Mouse (Mus musculus) thymus, postnatal 10 days (tissue): Measurements from ENCODE around the gene Txnrd2.

Experiments
- DNase-seq, 2 experiments: peaks; one replicate each; pipeline ENCODE4 v3.0.0; 2021; ENCODE audit warnings: low spot score in 2 of 2

Txnrd2 gene

DNA sequence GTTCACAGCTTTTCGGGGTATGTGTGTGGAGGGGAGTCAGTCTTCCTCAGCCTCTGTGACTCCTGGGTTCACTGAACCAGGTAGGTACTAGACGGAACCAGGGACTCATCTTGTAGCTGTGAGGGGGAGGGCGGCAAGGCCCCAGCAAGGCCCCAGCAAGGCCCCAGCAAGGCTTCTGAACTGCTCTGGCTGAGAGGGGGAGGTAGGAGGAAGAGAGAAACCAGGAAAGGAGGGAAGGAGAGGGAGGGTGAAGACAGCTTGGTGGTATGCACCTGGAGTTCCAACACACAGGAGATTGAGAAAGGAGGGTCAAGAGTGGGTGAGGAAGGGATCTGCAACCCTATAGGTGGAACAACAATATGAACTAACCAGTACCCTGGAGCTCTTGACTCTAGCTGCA, 9.3 kb upstream of the Txnrd2 start:
- no peak for DNase-seq

DNA sequence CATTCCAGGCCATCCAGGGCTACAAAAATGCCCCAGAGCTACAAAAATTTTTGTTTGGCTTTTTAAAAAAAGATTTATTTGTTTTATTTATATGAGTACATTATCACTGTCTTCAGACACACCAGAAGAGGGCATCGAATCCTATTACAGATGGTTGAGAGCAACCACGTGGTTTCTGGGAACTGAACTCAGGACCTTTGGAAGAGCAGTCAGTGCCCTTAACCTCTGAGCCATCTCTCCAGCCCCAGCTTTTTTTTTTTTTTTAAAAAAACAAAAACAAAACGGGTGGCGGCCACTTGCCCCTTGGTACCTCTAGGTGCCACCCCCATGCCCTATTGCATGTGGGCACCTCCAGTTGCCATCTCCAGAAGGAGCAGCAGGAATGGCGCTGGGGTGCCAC, 8.7 kb upstream of the Txnrd2 start:
- DNase-seq: no peak

DNA sequence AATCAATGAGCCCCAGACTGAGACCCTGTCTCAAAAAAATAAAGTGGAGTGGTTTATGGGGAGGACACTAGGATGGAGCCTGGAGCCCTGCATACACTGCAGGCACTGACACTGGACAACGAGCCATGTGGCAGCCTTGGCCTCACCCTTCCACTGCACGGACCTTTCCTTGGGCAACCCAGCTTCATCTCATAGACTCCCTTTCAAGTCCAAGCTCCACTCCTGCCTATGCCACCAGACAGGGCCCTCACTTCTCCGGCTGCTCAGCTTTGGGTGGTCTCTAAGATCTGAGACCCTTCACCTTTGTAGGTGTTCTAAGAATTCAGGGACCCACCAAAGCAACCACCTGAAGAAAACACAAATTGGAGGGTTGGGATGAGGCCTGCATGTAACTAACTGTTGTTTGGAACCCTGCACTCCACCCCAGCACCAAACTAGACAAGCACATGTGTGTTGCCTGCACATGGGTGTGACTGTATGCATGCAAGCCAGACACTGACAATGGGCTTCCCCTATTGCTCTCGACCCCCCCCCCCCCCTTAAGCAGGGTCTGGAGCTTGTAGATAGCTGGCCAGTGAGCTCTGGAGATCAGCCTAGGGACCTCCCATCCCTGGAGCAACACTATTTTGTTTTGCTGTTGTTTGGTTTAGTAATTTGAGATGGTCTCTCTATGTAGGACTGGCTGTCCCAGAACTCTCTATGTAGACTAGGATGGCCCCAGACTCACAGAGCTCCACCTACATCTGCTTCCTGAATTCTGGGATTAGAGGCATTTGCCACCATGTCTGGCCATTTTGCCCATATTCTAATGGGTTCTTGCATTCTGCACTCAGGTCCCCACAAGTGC, 7.2 kb upstream of the Txnrd2 start:
- no peak for DNase-seq

DNA sequence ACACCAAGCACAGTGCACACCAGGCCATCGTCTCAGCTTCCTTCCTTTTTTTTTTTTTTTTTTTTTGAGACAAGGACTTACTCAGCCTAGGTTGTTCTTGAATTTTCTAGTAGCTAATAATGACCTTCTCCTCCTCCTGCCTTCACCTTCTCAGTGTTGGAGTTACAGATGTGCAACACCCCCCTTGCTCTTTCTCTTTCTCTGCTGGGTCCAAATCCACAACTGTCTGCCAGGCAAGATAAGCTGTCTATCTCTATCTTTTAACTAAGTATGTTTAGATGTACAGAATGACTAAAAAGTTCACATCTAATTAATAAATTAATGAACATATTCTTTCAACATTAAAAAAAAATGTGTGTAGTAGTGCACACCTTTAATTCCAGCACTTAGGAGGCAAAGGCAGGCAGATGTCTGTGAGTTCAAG, 6.6 kb upstream of the Txnrd2 start:
- DNase-seq: no peak

DNA sequence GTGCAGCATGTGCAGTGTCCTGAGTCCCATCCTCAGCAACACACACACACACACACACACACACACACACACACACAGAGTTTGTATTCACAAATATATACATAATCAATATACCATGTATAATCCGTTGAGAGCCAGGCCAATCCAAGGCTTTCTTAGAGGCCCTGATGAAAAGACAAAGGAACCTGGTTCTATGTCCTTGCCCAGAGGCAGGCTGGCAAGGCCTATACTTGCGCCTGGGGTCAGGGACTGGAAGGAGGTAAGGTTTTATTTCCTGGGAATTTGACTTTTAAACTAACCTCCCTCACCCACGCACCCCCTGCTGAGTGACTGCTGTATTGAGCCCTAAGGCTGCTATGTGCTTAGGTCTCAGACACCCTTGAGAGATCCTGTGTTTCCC, 5.6 kb upstream of the Txnrd2 start:
- DNase-seq: no peak

DNA sequence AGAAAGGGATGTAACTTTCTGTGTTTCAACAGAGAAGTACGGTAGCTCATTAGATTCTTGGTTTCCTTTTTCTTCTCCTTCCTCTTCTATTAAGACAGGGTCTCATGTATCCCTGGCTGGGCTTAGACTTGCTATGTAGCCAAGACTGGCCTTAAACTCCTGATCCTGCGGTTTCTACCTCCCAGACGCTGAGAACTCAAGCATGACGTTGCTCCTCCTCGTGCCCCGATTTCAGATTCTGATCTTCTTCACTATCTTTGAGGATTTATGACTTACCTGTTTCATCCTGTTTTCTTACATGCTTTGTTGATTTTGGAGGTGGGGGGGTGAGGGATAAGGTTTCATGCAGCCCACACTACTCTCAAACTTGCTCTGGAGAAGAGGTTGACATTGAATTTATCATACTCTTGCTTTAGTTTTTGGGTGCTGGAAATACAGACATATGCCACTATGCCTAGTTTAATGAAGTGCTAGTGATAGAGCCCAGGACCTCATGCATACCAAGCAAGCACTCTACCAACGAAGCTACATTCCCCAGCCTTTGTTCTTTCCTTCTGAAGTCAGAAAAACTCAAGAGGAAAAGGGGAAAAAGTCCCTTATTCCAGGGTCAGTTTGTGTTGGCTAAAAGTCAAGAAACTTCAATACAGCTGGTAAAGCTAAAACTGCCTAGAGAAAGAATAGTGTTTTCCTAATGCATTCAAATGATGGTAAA, 2.8 kb upstream of the Txnrd2 start:
- DNase-seq: no peak

DNA sequence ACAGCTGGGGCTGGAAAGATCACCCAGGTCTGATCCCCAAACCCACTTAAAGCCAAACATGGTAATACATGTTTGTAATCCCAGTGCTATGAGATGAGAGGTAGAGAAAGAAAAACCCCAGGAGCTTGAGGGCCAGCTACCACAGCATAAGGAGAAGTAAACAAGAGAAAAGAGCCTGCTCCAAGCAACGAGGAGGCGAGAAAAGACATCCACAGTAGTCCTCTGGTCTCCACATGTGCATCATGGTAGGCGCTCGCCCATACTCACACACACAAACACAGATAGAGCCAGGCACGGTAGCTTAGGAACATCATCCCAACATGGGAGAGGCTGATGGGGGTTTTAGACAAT, 2.3 kb upstream of the Txnrd2 start:
- no peak for DNase-seq

DNA sequence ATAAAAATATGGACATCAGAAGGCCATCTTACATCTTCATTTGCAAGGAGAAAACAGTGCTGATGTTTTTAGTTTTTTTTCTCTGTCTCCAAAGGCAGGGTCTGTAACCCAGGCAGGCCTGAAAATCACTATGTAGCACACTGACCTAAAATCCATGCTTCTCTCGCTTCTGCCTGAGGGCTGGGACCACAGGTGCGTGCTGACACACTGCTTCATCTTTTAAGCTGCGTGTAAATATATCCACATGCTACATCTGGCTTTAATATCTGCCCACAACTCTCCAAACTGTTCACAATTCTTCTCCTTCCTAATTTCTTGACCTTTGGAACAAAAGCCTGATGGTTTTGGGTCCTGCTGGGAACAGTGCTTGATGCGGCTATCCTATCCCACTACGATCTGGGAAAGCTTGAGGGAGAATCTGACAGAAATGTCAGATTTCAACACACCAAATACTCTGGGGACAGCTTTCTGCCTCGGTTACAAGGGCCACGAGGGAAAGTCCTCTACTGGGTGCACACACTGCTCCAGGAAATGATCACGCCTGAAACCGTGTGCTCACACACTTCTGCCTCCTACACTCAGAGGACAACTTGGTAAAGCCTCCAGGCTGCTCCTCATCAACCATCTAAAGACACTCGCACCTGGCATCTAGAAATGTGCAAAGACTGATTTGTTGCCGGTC, 1.7 kb upstream of the Txnrd2 start:
- DNase-seq: no peak

DNA sequence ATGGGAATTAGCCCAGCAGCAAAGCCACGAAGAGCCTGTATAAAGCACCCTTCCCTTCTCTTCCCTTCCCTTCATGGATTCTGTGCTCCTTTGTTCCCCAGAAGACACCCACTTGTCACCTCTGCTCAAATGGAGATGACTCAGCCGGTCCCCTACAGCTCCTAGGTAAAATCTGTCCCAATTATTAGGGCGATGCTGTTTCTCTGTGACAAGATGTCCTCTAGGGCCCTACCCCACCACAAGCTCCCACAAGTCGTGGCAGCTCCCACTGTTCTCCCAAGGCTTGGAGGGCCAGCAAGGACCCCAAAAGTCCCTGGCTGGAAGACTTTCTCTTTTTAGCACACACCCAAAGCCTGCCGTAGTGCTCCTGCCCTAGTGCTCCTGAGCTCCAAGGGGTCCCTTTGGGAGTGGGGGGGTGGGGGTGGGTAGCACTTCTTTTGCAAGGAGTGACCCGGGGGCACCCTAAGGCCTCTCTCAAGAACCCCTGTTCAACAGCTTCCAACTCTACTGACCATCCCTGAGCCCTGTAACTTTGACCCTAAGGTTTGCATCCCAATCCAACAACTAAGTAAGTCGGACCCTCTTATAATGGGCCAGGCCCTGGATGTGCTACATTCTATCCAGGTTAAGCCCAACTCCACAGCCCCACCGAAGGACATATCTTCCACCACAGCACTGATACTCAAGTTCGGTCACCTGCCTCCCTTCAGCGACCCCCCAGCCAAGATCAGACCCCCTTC, 539 bp upstream of the Txnrd2 start:
- DNase-seq: no peak

DNA sequence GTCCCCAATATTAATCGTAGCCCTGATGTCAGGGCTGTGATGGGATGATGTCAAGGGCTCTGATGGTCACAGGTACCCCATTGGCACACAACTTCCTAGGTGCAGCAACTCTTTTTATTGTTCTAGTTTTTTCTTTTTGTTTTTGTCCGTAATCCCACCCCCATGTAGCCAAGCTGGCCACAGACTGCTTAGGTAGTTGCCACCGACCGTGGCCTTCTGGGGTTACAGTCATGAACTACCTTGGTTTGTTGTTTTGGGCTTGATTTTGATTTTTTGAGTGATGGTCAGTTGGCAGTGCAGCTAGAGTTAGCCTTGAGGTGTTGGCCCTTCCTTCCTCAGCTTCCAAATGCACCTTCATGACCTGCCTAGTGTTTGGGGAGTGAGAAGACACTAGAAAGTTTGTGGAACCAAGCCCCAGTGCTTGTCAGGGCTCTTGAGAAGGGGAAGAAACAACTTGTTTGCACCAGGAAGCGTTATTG, 657 bp downstream of the Txnrd2 start, which contains the start of gene Comt:
Comt (minus strand) TSS at position 51 of the 479 bp plus-strand sequence.
- DNase-seq: no peak

DNA sequence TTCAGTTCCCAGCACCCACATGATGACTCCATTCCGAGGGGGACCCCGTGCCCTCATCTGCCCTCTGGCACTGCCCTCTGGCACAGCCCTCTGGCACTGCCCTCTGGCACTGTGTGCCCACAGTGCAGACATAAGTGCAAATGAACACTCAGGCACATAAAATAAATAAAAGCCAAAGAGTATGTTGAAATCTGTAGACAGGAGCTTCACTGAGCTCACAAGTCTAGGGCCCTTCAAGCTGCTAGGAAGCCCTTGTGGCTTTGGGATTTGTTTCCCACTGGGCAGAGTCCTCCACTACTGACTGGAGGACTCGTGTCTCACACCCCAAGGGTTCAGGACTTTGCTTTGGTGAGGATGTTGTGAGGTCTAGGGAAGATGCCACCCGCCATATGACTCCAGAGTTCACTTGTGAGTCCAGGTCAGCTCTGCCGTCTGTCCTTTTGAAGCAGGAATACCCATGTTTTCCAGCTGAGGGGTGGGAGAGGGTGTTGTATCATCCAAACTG, 1.9 kb downstream of the Txnrd2 start:
- DNase-seq: no peak

DNA sequence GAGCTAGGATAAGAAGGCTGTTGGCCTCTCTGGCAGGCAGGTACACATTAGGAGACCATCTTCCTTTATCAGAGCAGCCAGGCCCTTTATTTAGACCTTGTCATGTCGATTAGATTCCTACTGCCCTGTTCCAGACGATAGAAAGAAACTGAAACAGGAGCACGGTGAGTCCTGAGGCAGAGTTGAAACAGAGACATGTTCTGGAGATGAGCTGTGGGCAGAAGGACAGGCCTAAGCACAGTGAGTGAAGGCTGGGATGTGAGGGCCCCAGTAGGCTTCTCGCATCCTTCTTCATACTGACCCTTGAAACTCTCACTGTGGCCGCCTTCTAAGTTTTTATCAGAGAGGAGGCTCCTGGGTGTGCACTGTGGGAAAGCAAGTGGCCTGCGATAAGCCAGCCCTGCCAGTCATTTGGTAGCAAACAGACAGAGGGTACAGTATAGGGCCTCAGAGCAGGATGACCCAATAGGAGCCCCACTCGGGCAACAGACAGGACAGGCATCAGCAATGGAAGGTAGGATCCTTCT, 2.4 kb downstream of the Txnrd2 start:
- DNase-seq: no peak

DNA sequence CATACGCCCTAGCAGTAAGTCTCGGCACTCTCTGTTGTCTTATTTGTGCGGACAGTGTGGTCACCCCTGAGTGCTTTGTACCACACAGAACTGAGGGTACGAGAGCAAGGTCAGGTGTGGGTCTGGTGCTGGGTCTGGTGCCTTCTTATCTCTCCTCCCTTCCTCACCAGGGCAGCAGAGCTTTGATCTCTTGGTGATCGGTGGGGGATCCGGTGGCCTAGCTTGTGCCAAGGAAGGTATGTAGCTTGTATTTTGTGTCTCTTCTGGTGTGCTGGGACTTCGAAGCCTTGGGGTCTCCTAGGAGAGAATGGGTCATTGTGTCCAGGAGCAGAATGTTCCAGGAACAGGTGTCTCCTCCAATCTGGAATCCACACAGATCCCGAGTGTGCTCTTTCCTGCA, 3.5 kb downstream of the Txnrd2 start:
- DNase-seq: no peak

DNA sequence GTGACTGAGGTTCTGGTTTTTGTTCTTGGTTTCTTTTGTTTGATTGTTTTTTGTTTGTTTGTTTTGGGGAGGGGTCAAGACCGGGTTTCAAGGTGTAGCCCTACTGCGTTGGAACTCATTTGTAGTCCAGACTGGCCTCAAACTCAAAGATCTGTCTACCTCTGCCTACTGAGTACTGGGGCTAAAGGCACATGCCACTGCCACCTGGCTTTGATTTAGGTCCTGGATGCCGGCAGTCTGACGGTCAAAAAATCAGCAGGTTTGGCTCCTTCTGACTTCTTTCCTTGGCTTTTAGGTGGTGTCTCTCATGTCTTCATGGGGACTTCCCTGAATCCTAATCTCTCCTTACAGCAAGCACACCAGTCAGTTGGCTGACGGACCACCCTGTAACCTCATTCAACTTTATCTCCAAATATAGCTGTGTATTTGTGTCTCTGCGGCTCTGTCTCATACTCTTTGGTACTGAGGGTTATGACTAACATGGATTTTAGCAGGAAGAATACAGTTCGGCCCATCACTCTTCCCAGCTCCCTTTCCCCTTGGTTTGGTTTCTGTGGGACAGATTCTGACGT, 4.5 kb downstream of the Txnrd2 start:
- DNase-seq: no peak

DNA sequence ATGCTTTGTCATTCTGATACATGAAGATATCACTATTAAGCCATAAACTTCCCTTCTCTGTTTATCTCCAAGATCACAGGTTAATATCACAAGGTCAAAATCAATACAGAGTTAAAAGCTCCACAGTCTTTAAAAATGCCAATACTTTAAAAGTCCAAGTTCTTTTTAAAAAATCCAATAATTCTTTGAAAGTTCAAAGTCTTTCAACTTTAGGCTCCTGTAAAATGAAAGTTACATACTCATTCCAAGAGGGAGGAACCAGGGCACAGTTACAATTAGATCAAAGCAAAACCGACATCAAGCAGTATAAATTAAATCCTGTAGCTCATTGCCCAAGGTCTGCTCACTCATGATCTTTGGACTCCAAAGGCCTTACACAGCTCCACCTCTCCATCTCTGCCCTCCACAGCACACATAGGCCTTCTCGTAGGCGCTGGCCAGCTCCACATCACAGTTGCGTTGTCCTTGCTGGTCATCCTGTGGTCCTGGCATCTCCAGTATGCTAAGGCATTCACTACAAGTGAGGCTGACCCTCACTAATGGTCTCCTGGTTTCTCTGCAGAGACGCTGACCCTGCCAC, 7.2 kb downstream of the Txnrd2 start:
- DNase-seq: no peak

DNA sequence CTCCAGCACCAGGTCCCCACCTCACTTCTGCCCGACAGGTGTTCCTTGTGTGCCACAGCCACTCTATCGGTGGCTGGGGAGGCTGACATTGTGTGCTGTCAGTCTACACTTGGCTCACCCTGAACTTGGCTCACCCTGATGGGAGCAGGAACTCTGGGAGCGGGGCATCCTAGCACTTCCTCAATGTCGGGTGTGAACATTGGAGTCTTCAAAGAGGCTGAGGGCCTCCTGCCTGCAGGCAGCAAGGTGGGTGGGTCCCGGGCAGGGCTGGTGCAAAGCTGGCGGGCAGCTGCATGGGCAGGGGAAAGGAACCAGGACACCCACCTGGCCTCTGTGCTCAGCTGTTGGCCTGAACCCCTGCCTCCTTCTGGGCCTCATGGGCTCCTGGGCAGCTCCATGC, 9.9 kb downstream of the Txnrd2 start:
- DNase-seq: no peak

DNA sequence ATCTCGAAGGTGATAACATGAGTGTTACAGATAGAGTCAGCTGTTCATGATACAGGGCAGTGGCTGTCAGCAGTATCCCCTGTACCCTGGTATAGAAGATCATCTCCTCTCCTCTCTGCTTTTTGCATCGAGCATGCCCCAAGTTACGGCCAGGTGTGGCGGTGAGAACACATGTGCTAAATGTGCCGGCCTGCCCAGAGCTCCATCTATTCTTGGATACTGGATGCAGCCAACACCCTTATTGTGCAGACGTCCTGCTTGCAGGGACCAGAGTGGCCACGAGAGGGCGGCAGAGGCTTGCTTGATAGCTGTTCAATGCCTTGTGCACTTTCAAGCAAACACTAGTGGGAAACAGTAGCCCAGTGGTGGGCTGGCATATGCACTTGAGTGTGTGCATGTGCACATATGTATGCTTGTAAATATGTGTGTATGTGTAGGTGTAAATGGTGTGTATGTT, 17.2 kb downstream of the Txnrd2 start:
- DNase-seq: peak; percentile 90 to 98

DNA sequence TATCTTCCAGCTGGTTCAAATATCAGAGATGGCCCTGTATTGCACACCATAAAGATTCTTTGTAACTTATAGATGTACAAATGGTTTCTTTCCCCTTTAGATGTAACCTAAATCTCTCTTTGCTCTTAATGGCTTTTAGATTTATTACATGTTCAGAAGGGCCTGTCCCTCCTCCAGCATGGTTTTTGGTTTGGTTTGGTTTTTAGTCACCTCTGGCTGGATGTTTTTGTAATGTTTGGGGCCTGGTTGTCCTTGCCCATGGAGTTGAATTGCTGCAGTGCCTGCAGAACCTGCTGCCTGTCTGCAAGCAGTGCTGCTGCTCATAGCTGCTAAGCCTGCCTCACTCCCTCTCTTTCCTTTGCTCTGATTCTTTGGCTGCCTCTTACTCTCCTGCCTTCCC, 21.1 kb downstream of the Txnrd2 start:
- no peak for DNase-seq

DNA sequence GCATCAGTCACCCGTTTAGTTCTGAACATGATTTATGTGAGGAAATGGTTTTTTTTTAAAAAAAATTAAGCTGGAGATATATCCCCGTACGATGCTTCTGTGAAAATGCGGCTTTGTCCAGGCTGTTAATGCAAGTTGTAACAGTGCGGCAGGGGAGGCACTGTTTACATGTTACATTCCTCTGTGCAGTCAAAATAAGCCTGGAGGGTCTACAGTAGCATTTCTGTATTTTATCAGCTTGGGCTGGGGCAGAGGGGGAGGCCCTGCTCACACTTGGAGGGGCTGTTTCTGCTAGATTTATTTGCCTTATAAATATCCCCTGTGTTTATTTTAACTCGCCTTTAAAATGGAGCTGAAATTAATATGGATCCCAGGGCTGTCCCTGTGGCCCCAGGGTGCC, 21.9 kb downstream of the Txnrd2 start:
- no peak for DNase-seq

DNA sequence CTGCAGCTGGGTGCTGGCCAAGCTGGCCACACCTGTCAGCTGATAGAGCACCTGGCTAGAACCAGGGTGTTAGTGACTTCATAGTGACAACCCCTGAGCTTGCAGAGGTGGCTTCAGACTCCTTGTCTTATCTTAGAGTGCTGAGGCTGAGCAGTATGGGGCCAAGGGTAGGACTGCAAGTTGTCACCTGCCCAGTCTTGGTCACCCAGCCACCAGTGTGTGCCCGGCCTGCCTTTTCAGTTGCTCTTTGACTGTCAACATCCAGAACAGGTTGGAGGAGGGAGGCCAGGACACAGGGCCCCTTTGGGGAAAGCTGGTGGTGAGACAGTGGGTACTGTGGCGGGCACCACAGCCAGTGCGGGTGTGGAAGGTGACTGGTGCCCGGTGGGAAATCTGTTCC, 22.8 kb downstream of the Txnrd2 start:
- DNase-seq: no peak
